Mouse (Mus musculus) ovary, postnatal 36 days (tissue): ENCODE measurements around the gene Fli1.

ENCODE experiments used
- DNase-seq: peaks from one replicate; pipeline ENCODE4 v3.0.0; 2022; ENCODE audit warnings: low spot score, mixed read lengths

Gene Fli1

DNA sequence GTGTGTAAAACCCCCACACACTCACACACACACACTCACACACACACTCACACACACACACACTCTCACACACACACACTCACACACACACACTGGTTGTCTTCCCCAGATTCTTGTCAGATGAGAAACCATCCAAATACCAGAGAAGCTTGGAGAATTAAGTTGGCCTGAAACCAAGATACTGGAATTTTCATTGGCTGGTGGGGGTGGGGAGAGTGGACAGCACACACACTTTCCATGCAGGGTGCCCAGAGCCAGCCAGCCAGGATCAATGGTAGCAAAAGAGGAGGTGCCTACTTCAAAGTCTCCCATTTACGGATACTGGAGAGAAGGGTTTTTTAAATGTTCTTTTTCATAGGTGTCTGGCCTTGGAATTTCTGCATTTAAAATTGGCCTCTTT lies 74.3 kb downstream of the Fli1 start:
- no peak for DNase-seq

DNA sequence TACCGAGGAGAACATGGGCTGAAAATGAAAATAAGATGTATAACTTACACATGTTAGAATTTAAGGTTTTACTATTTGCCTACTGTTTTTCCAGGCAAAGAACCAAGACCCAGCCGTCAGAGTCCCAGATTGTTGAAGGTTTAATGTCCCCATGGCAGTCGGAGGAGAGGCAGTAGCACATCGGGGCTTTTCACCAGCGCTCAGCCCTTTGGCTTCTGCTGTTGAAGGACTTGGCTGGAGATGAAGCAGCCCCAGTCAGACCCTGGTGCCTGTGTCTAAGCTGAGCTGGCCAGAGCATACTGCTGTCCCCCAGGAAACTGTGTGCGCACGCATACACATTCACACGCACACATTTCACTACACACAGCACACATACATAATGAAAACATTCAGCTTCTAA lies 75.2 kb downstream of the Fli1 start:
- DNase-seq: no peak

DNA sequence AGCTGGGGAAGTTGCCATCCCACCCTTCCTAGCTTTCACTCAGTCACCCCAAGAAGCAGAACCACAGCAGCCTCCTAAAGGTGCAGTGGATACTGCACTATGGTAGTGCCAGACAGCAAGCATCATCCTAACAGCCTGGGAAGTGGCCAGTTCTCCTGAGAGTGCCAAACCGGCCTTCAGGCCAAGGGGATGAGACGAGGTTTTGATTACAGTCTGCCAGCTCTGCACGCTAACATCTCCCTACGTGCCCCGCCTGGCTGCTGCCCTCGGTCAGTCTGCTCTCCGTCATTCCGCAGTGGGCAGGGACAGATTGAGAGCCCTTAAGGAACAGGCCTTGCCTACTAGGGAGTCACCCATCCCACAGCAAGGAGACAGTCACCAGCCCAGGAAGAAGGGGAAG lies 75.8 kb downstream of the Fli1 start:
- peak; percentile 55 for DNase-seq

DNA sequence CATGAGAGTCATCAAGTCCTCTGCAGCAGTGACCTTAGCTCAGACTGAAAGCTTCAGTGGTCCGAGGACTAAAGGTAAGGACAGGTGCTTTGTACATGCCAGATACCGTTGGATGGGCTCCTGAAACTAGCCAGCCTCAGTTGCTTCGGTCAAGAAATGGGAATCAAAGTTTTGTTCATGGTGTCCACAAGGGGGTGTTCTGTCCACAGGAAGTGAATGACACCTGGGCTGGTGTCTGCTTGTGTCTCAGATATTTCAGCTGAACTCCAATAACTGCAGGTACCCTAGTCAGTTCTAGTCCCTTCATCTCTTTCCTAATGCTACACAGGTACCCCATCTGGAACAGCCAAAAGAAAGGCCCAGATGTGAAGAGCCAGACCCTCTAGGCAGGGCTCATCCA lies 86.0 kb downstream of the Fli1 start:
- DNase-seq: no peak

DNA sequence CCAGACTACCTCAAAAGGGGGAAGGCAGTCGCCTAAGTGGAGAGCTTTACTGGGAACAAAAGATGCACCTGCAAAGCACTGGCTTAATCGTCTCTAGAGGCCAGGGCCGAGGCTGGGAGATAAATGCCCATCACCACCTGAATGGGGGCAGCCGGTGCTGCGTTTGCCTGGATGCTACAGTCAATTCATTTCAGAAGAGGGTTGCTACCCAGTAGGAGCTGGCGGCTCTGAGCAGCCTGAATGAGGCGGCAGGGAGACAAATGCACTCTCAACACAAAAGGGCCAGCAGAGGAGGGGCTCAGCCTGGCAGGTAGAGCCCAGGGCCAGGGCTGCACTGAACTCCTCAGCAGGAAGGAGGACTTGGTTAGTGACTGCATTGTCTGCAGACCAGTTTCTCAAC lies 92.5 kb downstream of the Fli1 start:
- DNase-seq: no peak

DNA sequence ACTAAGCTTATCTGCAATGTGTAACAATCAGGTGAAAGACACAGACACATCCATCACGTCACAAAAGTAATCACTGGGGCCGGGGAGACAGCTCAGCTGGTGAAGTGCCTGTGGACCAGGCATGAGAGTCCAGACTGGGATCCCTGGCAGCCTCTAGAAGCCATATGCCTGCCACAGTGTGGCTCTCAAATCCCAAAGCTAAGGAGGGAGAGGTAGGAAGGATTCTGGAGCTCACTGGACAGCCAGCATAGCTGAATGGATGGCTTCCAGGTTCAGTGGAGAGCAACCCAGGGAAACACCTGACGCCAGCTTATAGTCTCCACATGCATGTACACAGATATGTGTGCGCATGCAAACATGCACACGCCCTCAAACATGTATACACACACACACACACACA lies 93.9 kb downstream of the Fli1 start:
- DNase-seq: no peak

DNA sequence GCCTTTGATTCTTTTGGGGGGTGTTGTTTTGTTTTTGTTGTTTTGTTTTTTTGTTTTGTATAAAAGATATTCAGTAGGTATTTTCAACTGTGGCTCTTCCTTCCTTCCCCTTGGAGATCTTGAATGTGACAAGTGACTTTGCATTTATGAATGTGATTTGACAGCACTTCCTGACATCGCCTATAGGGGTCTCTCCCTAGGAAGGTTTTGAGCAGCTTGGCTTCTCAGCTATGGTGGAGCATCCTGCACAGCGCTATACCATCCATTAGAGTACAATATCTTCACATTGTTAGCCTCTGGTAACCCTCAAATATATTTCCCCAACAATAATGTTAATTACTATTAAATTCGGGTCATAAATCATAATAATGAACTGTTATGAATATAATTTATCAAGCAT lies 96.9 kb downstream of the Fli1 start:
- DNase-seq: no peak

DNA sequence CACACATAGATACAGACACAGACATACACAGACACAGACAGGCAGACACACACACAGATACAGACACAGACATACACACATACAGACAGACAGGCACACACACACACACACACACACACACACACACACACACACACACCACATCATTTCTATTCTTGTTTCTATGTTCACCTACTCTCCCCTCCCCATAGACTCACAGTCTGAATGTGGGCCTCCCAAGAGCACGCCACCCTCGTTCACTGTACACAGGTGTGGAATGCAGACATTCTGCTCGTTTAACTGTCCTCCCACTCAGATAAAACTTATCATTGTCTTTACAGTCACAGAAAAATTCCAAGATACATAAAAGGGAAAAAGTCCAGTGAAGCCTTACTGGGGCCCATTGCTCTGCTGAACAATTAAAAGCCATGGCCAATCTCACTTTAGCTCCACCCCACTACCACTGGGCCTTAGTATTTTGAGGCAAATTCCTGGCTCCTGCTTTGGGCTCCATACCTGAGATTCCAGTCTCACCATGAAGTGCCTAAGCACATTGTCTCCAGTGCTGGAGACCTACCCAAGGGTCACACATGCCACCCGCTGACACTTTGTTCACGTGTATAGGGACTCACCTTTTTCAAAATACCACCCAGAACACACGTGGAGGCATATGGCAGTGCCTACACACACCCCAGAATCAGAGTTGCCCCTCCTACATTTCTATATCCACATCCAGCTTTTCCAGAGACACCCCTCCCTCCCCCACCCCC lies 98.0 kb downstream of the Fli1 start:
- no peak for DNase-seq

DNA sequence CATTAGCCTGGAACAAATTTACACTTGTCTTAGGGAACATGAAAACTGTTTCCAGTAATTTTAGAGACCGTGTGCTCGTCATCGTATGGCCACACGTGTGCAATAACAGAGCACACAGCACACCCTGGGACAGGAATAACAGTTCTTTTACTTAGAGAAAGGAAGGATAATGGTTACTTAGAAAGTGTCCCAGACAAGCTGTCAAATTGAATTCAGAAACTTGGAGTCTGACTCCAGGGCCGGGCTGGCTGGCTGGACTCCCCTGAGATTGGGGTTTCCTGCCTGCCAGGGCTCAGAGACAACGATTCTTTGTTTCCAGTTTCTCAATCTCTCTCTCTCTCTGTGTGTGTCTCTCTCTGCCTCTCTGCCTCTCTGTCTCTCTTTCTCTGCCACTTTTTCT lies 98.8 kb downstream of the Fli1 start:
- no peak for DNase-seq

DNA sequence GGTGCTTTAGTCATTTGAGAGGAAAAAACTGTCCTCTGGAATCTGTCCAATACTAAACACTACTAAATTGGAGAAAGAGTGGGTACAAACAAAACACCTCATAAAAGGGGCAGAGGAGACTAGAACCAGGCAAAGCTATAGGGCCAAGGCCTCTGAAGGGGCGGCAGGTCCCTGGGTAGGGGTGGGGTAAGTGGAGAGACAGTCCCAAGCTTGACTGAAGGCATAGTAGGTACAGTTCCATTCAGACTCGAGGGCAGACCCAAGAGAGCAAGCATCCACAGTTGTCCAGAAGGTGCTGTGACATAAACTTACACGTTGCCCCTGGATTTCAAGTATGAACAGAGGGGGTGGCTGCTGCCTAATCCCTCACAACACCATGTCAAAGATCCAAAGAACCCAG lies 99.5 kb downstream of the Fli1 start:
- DNase-seq: no peak

DNA sequence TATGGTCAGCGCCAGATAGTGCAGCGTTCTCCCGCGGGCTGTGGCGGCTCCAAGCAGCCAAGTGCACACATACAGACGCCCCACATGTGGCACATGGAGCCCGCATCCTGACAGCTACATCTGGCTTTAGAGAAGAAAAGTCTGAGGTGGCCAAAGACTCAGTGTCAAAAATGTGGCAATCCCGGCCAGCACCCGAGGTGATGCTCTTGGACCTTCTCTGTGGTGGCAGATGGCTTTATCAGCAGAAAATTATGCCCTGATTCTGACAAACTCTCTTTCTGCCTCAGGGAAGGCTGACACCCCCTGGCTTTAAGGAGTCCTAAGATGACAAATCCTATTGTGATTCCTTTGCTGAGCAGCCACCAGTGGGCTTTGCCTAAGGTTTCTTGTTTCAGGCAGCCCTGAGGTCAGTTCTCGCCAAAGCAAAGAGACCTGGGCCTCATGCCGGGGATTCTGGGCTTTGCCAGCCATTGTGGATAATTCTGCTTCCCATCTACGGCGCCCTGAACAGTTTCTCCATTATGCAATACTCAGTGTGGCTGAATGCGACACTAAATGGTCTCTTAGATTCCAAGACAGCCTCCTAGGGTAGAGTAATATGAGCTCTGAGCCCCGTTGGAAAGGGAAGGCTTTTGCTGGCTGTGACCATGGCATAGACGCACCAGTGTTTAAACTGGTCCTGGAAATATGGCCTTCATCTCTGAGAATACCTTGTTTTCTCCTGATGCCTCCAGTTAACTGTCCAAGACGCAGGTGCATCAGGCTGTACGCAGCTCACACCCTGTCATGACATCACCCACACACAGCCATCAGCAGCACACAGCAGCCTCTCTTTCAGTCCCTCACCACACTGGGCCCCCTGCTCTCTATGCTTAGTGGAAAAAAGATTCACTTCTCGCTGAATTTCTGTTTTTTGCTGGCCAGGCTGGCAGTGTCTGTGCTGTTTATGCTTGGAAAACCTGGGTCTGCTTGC lies 108.1 kb downstream of the Fli1 start:
- DNase-seq: no peak

DNA sequence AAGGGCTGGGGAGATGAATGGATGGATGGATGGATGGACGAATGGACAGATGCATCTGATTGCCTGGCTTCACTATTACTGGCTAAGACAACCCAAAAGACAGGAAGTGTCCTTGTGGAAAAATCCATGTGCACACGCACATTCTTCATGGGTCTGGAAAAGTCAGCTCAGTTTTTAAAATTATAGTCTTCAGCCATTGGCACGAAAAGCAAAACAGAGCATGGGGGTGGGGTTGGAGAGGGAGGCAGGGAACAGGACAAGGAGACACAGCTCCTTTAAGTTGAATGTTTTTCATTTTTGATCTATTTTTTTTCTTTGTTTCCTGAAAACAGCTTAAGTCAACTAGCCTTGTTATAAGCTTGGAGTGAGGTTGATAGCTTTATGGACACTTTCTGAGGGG lies 111.6 kb downstream of the Fli1 start:
- no peak for DNase-seq

DNA sequence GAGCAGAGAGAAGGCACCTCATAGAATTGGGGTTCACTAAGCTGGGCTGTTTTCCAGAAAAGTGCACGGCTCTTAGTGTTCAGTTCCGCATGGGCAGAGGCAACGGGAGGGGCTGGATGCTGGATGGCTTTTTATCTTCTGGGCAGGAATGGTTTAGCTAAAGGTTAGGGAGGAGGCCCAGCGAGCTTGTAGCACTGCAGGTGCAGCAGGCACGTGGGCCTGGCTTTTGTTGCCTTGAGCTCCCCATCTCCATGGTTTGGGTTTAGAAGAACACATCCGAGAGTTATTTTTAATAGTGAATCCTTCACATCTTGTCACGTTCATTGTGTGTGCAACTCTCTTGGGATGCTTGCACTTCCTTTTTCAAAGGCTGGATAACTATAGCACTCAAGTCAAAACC lies 117.3 kb downstream of the Fli1 start:
- no peak for DNase-seq

DNA sequence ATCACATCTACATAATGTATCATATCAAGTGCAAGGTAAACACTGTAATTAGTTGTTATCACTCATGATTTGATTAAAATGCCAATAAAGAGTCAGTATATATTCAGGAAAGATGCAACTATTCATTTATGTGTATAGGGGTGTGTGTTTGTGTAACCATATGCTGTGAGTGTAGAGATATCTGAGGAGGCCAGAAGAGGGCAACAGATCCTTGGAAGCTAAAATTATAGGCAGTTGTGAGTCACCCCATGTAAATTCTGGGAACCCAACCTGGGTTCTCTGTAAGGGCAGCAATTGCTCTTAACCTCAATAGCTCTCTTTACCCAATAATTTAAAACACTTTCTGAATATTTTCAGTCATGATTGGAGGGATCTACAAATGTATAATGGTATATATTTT lies 122.0 kb downstream of the Fli1 start:
- DNase-seq: no peak

DNA sequence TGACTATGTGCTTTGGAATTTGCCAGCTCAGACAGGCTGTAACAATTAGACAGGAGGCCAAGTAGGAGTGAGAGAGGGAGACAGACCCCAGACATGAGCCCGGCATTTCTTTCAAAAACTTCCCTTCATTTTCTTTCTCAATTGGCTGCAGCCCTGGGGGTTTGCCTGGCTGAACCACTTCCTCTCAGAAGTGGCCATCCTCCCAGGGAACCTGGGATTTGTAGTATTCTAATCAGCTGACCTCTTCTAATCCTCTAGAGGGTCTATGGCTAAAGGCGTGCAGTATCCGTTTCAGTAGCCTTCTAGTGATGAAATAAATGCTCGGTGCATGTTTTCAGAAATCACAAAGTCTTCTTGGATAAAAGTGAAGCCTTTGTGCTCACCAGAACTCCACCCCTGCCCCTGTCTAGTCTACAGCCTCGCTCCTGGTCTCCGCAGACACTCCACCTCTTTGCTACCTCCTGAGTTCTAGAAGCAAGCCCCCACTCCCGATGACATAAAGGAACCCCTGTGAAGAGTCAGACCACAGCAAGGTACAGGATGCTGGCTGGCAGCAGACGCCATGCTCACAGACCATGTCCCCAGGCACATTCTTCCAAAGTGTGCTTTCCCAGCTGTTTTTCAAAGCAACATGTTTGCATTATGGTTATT lies 125.1 kb downstream of the Fli1 start:
- no peak for DNase-seq

DNA sequence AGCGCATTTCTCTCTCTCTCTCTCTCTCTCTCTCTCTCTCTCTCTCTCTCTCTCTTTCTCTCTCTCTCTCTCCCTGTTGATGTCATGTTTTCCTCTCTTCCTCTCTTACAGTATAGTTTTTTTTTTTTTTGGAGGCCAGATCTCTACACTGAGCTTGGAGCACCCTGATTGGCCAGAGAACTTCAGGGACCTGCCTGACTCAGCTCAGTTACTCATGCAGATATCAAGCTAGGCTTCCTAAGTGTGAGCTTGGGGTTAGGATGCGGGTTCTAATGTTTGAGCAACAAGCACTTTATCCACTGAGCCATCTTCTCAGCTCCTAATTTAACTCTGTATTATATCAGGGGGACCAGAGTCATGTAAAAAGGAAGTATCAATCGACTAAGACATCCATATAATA lies 126.7 kb downstream of the Fli1 start:
- no peak for DNase-seq

DNA sequence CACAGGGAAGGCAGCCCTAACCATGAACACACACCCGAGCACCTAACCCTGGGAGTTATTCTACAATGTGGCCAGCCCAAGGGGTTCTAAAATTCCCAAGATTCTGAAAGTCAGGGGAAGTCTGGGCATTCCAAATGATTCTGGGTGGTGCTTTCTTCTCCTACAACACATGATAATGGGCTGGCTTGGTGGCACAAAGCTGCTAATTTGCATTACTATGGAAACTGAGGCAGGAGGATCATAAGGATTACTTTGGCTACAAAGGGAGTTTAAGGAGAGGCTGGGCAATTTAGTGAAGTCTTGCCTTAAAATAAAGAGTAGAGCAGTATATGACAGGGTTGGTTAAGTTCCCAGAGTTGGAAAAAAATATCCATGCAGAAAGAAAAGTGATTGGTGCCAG lies 127.7 kb downstream of the Fli1 start:
- DNase-seq: no peak

DNA sequence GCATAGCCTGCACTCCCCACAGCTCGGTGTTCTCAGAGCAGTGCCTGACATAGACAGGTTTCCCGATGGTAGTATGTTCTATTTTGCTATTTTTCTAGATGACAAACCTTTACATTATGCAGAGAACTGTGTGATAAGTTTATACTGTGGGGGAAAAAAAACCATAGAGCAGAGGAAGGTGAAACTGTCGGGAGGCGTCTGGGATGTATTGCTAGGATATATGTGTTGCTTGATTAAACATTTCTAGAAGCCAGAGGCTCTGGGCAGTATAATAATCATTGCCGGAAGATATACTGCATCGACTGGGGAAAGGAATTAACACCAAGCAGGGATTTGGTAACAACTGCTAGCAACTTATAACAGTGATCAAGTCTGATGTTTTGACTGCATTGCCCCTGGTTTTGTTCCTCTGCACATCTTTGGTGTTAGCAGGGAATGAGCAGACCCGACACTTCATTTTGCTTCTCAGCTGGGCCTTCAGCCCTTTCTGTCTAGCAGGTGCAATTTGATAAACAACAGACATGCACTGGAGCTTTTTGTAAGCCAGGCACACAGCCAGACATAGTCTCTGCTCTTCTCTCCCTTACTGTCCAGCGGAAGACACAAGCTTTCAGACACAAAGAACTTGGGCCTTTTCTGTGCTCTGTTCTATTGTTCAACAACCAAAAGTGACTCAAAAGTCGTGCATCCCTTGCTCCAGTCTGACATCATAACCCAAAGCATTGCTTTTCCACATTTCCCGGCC lies 129.7 kb downstream of the Fli1 start:
- DNase-seq: no peak

DNA sequence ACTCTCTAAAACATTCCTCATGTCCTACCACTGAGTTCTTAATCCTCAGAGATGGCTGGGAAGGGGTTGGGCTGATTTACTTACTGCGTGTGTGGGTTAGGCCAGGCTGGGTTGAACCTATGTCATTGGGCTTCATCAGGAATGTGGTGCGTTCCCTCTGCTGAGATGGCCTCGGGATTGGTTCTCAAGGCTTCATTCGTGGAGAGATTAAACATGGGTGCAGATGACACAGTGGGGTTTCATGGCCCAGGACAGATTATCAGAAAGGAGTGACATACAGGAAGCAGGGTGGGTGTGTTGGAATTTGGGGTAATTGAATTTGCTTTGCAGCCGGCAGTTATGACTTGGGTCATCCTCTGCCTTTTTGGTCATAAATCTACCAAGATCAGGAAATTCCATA lies 131.2 kb downstream of the Fli1 start:
- no peak for DNase-seq

DNA sequence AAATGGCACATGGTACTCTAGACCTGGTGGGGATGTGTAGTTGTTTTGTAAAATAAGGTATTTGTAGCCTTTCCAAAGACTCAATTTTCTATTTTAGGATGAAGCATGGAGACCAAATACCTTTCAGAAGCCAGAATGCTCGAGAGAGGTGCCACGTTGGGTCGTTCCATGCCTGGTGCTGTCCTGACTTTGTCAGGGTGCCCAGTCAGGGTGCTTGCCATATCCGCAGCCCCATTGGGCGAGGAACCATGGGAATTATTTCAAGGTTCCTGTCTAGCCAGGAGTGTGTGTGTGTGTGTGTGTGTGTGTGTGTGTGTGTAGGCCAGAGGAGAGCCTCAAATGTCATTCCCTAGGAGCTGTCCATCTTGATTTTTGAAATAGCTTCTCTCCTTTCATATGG lies 132.0 kb downstream of the Fli1 start:
- DNase-seq: no peak

DNA sequence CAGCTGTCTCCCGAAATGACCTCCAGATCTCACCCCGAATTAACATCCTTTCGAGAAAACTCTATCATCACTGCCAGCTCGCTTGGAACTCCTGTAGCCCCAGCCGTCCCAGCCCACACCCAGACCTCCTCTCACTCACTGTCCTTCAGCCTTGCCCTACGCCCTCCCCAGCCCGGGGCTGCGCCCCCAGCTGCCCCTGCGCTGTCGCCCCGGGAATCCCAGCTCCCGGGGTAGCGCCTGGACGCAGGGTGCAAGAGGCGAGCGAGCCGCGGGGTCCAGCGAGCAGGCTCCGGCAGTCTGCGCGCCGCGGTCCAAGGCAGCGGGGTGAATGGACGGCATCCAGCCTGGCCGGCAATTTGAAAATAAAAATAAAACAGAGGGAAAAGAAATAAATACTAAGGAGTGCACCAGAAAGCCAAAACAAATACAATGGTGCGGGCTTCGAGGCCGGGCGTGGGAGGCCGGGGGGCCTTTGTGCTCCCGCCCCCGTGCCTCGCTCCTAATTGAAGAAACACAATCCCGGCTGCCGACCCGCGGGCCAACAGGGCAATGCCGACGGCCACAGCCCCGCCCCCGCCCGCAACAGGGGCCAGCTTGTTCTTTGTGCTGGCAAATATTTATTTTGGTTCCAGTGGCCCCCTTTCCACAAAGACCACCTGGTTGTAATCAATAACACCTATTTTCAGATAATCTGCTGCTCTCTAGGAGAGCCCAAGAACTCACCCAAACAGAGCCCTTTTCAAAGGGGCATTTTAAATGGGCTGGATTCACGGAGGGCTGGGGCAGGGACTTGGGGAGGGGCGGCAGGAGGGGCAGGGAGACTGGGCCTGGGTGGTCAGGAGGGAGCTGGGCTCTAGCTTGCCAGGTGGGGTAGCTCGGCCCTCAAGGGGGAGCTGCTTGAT lies 133.3 kb downstream of the Fli1 start:
- peak; percentile 38 for DNase-seq
